Mouse (Mus musculus): ENCODE data around the gene Slc35f5.

DNA sequence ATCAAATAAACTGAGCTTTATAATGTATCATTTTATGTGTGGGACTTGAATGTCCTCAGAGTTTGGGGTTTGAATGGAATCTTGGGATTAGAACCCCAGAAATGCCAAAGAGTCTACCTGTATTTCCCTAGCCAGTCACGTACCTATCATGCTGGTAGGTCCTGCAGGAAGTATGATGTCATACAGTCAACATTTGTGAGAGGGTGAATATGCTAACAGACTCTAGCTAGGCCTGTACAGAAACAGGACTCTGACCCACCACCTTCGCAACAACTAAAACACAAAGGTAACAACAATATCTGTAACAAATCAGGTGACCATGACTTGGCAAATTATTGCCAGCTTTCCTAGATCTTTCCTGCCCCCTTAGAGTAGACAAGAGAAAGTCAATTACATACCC, 8.8 kb upstream of the Slc35f5 start:
- TF ChIP-seq CTCF (IDR thresholded peaks at IDR 0.05; ENCODE audit: control insufficient read depth, insufficient read depth, insufficient read length) = no peak
- no peak for TF ChIP-seq CEBPB (IDR thresholded peaks at IDR 0.05; ENCODE audit: low read depth)
- TF ChIP-seq MYOG (IDR thresholded peaks at IDR 0.05; ENCODE audit: control insufficient read depth, extremely low read depth, insufficient read length) = no peak
- TF ChIP-seq MAX (IDR thresholded peaks at IDR 0.05) = no peak
- TF ChIP-seq MYOD1 (IDR thresholded peaks at IDR 0.05; ENCODE audit: control insufficient read depth, insufficient read length, low read depth) = no peak
- TF ChIP-seq FOSL1 (IDR thresholded peaks at IDR 0.05; ENCODE audit: insufficient read depth, low read length, poor library complexity, severe bottlenecking) = no peak

Data from C2C12 (cell line).